Mouse (Mus musculus) liver, embryonic 14.5 days (tissue): Measurements from ENCODE around the gene Ccdc51. TPM values are rescaled to one million over a fixed set of nuclear protein-coding genes. Genes with fewer than 3 reads are reported as not detected.

Experiments used
- ATAC-seq: fragments of 200-750 bp; cut with Nextera tagmentation; 2 replicates; pipeline ENCODE4 v1.8.0; 2017; ENCODE audit warnings: moderate number of reproducible peaks, mild to moderate bottlenecking, moderate library complexity; ENCODE audit not compliant: insufficient read depth
- DNase-seq, 3 experiments: peaks; one replicate each; pipeline ENCODE4 v3.0.0-alpha.2; 2012 to 2013; ENCODE audit warnings: low read depth in 3 of 3, low spot score in 3 of 3
- H3K27ac ChIP-seq: fragments of 300-500 bp; sonication (generic); 2 replicates; pipeline ENCODE4 v1.5.1; 2014; ENCODE audit warnings: moderate library complexity, mild to moderate bottlenecking, control low read depth, inconsistent platforms
- H3K27me3 ChIP-seq: fragments of 300-500 bp; sonication (generic); 2 replicates; pipeline ENCODE4 v1.6.1; 2014; ENCODE audit warnings: mild to moderate bottlenecking, low read length, moderate library complexity; ENCODE audit not compliant: control insufficient read depth, insufficient read depth
- H3K36me3 ChIP-seq: fragments of 300-500 bp; sonication (generic); replicated peaks from 2 replicates; pipeline ENCODE4 v1.6.1; 2014; ENCODE audit warnings: low read depth; ENCODE audit not compliant: control insufficient read depth, insufficient read depth
- H3K4me1 ChIP-seq, 2 experiments: fragments of 200-500 bp in 1 of 2; fragments of 300-500 bp in 1 of 2; sonication (generic) in 1 of 2; replicated peaks; 2 replicates each; pipeline ENCODE4 v1.6.1; 2012 to 2014; ENCODE audit warnings: antibody characterized with exemption in 1 of 2, inconsistent platforms in 1 of 2, low read length in 1 of 2; ENCODE audit not compliant: control insufficient read depth in 2 of 2, insufficient read depth in 2 of 2
- H3K4me2 ChIP-seq: fragments of 300-500 bp; sonication (generic); 2 replicates; pipeline ENCODE4 v1.6.1; 2014; ENCODE audit warnings: low read depth, mild to moderate bottlenecking, control low read depth, moderate library complexity
- H3K4me3 ChIP-seq, 2 experiments: fragments of 200-500 bp in 1 of 2; fragments of 300-500 bp in 1 of 2; sonication (generic) in 1 of 2; 2 replicates each; pipeline ENCODE4 v1.5.1; 2012 to 2014; ENCODE audit warnings: low read depth in 2 of 2, low read length in 2 of 2, mild to moderate bottlenecking in 2 of 2, control low read depth in 1 of 2, inconsistent platforms in 1 of 2, moderate library complexity in 1 of 2; ENCODE audit not compliant: insufficient read depth in 1 of 2
- H3K9ac ChIP-seq: fragments of 300-500 bp; sonication (generic); replicated peaks from 2 replicates; pipeline ENCODE4 v1.6.1; 2014; ENCODE audit warnings: mild to moderate bottlenecking, control low read depth, moderate library complexity
- H3K9me3 ChIP-seq: fragments of 300-500 bp; sonication (generic); 2 replicates; pipeline ENCODE4 v1.6.1; 2016; ENCODE audit warnings: low read length, mixed read lengths; ENCODE audit not compliant: control insufficient read depth
- CTCF ChIP-seq: IDR thresholded peaks from 2 replicates; pipeline ENCODE4 v1.5.1; 2016; ENCODE audit warnings: antibody characterized with exemption, low read depth, control low read depth
- EP300 ChIP-seq: IDR thresholded peaks from 2 replicates; pipeline ENCODE4 v1.6.1; 2016; ENCODE audit warnings: antibody characterized with exemption, low read depth
- WGBS: fragments of 180-500 bp; shearing (Covaris S2); extraction: QIAGEN DNeasy Blood & Tissue Kit; methylation state at CpG from one replicate; pipeline ENCODE4 v1.1.7; 2014; ENCODE audit not compliant: insufficient replicate concordance; 5-methylcytosine and 5-hydroxymethylcytosine counted together
- polyA plus RNA-seq, 2 experiments: library from polyadenylated mRNA; depleted of rRNA in 1 of 2; stranded (reverse) in 1 of 2; unstranded in 1 of 2; fragments of >200 nt; fragmentation: Nextera tagmentation in 1 of 2; extraction: Ambion mirVana in 1 of 2; gene quantifications; 2 replicates each; pipeline versions ENCODE4 v1.2.1 to v1.2.3; 2012 to 2014

Ccdc51 gene
- polyA plus RNA-seq, 2 experiments: 7.1 to 12.1 TPM

GRCm38 (mm10) chr9:109040216-109040615 is 42.1 kb upstream of the Ccdc51 start:
- ATAC-seq (no peak), DNase-seq (no peak)
- Histone ChIP-seq H3K9me3 (no peaks in the 10 kb centered on the region), H3K27ac (no peak overlapping the region), H3K9ac (no peak overlapping the region), H3K4me3 (no peak overlapping the region), H3K36me3 (no peaks in the 10 kb centered on the region), H3K4me1 (peaks cover 2% of the 10 kb centered on the region in 2 experiments; a peak in 1 of 4 replicates), H3K27me3 (peaks cover 2% of the 10 kb centered on the region; the same call in 1 of the 2 replicates), H3K4me2 (no peak overlapping the region)
- TF ChIP-seq CTCF (no peak), EP300 (no peak)
- WGBS: 69% methylated on average over 8 of the region's 8 CpGs

- no peak for ATAC-seq
- Histone ChIP-seq H3K36me3 (no peaks in the 10 kb centered on the region), H3K9ac (no peak overlapping the region), H3K4me3 (no peak overlapping the region), H3K4me1 (peaks cover 2% of the 10 kb centered on the region in 2 experiments; a peak in 1 of 4 replicates), H3K4me2 (no peak overlapping the region), H3K27ac (no peak overlapping the region), H3K9me3 (no peaks in the 10 kb centered on the region), H3K27me3 (peaks cover 2% of the 10 kb centered on the region; the same call in 1 of the 2 replicates)
- DNase-seq: no peak
- WGBS: 46% methylated on average over 6 of the region's 6 CpGs
- no peak for TF ChIP-seq EP300
- no peak for TF ChIP-seq CTCF
These were observed 41.4 kb upstream of the Ccdc51 start for GRCm38 (mm10) chr9:109040906-109041305.

GRCm38 (mm10) chr9:109041351-109041750 is 40.9 kb upstream of the Ccdc51 start:
- peaks cover 2% of the 10 kb centered on the region; the same call in 1 of the 2 replicates for H3K27me3 ChIP-seq
- no peaks in the 10 kb centered on the region for H3K9me3 ChIP-seq
- peaks cover 2% of the 10 kb centered on the region in 2 experiments; a peak in 1 of 4 replicates for H3K4me1 ChIP-seq
- H3K36me3 ChIP-seq: no peaks in the 10 kb centered on the region
- H3K4me2 ChIP-seq: no peak overlapping the region
- no peak overlapping the region for H3K4me3 ChIP-seq
- H3K9ac ChIP-seq: no peak overlapping the region
- 68% methylated on average over 7 of the region's 7 CpGs for WGBS
- no peak for TF ChIP-seq EP300
- no peak for TF ChIP-seq CTCF
- DNase-seq (no peak), ATAC-seq (no peak)
- no peak overlapping the region for H3K27ac ChIP-seq

GRCm38 (mm10) chr9:109046306-109046705 is 36.0 kb upstream of the Ccdc51 start:
- TF ChIP-seq CTCF (peak; percentile 94), EP300 (no peak)
- ATAC-seq (no peak), DNase-seq (peak; percentile 30 to 46 (median 37))
- Histone ChIP-seq H3K4me1 (no peaks in the 10 kb centered on the region), H3K9ac (no peak overlapping the region), H3K4me2 (no peak overlapping the region), H3K36me3 (no peaks in the 10 kb centered on the region), H3K4me3 (no peak overlapping the region), H3K9me3 (no peaks in the 10 kb centered on the region), H3K27me3 (no peaks in the 10 kb centered on the region), H3K27ac (no peak overlapping the region)
- WGBS: 31% methylated on average over 5 of the region's 5 CpGs

GRCm38 (mm10) chr9:109049316-109049715 is 33.0 kb upstream of the Ccdc51 start:
- H3K4me1 ChIP-seq: peaks cover 0 to 3% of the 10 kb centered on the region in 2 experiments; a peak in 1 of 4 replicates
- H3K9ac ChIP-seq: no peak overlapping the region
- no peak for DNase-seq
- H3K27me3 ChIP-seq: no peaks in the 10 kb centered on the region
- H3K9me3 ChIP-seq: no peaks in the 10 kb centered on the region
- no peak for TF ChIP-seq EP300
- TF ChIP-seq CTCF: no peak
- ATAC-seq: no peak
- no peak overlapping the region for H3K27ac ChIP-seq
- 60% methylated on average over 7 of the region's 7 CpGs for WGBS
- no peaks in the 10 kb centered on the region for H3K36me3 ChIP-seq
- no peak overlapping the region for H3K4me3 ChIP-seq
- no peak overlapping the region for H3K4me2 ChIP-seq
